Mouse (Mus musculus): ENCODE results near the gene C2cd4a. TPM values are rescaled to one million over a fixed set of nuclear protein-coding genes. Genes with fewer than 3 reads are reported as not detected.

Gene C2cd4a
- polyA plus RNA-seq (2014; fragmentation: Nextera tagmentation; extraction: Ambion mirVana): 1.3 and 2.7 TPM in 2 replicates

DNA sequence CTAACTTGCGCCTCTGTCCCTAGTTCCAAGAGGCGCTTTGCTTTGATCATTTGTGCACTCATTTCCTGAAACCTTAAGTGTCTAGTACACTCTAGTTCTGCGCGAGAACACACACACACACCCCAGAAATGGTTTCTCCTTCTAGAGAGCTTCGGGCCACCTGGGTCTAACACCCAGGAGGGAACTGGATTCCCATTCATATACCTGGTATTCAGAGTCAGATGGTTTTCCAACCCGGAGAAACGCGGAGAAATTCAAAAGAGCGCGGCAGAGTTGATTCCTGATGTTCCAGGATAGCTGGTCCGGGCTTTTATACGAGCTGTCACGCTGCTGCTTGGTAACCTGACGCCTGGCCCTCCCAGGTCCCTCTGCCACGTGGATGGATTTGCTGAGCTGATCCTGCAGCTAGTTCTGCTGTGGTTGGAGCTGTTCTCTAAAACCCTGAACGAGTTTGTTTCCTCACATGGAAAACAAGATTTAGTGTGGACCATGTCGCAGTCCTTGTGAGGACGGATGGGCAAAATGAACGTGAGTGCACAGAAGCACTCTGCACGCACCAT is at the start of gene C2cd4a:
TSS of gene C2cd4a (minus strand) at position 285 of the 560 bp plus-strand sequence.
- H3K27me3 ChIP-seq (ENCODE audit: control insufficient read depth, insufficient read depth, low read length): peaks cover 30% of the 10 kb centered on the region
- no peaks in the 10 kb centered on the region for H3K36me3 ChIP-seq (ENCODE audit: control insufficient read depth, insufficient read depth, low read length)
- no peak within 1 kb of the TSS for H3K27ac ChIP-seq (ENCODE audit: low read depth, low read length)
- WGBS: 2% methylated on average over 20 of the region's 20 CpGs
- peak within 1 kb of the TSS; percentile 57 for H3K9ac ChIP-seq (ENCODE audit: low read depth, low read length)
- H3K4me3 ChIP-seq (ENCODE audit: low read length): peak within 1 kb of the TSS; percentile 53
- ATAC-seq (ENCODE audit: low FRiP score, low TSS enrichment): no peak; the same call in 1 of the 2 replicates
- peaks cover 7% of the 10 kb centered on the region; the same call in 1 of the 2 replicates for H3K4me1 ChIP-seq (ENCODE audit: control insufficient read depth, insufficient read depth, low read length)
- H3K4me2 ChIP-seq (replicated peaks; ENCODE audit: low read depth, low read length): peak within 1 kb of the TSS; percentile 92
- H3K9me3 ChIP-seq (ENCODE audit: control insufficient read depth, low read length): no peaks in the 10 kb centered on the region

GRCm38 (mm10) chr9:67878197-67878769 is 46.2 kb upstream of the C2cd4a start:
- no peak overlapping the region for H3K4me3 ChIP-seq (ENCODE audit: low read length)
- no peak for ATAC-seq (ENCODE audit: low FRiP score, low TSS enrichment)
- no peak overlapping the region for H3K4me2 ChIP-seq (replicated peaks; ENCODE audit: low read depth, low read length)
- peaks cover 4% of the 10 kb centered on the region; the same call in 1 of the 2 replicates for H3K36me3 ChIP-seq (ENCODE audit: control insufficient read depth, insufficient read depth, low read length)
- no peaks in the 10 kb centered on the region for H3K4me1 ChIP-seq (ENCODE audit: control insufficient read depth, insufficient read depth, low read length)
- no peak overlapping the region for H3K9ac ChIP-seq (ENCODE audit: low read depth, low read length)
- no peak overlapping the region for H3K27ac ChIP-seq (ENCODE audit: low read depth, low read length)
- WGBS: 81% methylated on average over 11 of the region's 11 CpGs
- no peaks in the 10 kb centered on the region for H3K9me3 ChIP-seq (ENCODE audit: control insufficient read depth, low read length)
- no peaks in the 10 kb centered on the region for H3K27me3 ChIP-seq (ENCODE audit: control insufficient read depth, insufficient read depth, low read length)

DNA sequence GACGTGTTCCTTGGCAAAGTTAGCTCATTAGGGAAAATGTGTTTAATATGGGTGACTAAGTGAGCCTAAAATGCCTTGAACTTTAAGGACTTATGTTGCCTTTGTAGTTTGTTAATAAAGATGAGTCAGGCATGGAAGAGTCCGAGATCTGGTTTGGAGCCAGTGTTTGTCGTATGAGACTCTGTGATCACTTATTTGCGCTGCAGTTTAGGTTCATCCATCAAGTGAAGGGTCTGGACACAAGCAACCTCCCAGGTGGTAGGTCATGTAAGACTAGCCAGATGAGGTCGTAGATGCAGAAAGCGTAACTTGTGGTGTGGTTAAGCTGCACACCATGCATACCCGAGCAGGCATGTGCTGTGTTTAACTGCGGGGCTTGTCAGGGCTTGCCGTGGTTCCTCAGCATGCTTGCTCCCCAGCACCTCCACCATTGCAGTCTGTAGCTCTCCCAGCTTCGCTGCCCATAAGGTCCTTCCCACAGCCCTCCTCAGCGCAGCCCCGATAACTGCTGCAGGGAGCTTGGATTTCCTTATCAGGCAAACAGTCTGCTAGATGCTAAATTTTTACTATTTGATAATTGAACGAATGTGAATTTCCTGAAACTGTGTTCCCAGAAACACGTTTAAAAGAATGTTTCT is 45.1 kb upstream of the C2cd4a start:
- H3K9ac ChIP-seq (ENCODE audit: low read depth, low read length): no peak overlapping the region
- H3K4me2 ChIP-seq (replicated peaks; ENCODE audit: low read depth, low read length): no peak overlapping the region
- H3K9me3 ChIP-seq (ENCODE audit: control insufficient read depth, low read length): no peaks in the 10 kb centered on the region
- no peak; the same call in 1 of the 2 replicates for ATAC-seq (ENCODE audit: low FRiP score, low TSS enrichment)
- no peak overlapping the region for H3K27ac ChIP-seq (ENCODE audit: low read depth, low read length)
- 42% methylated on average over 14 of the region's 14 CpGs for WGBS
- no peak overlapping the region for H3K4me3 ChIP-seq (ENCODE audit: low read length)
- no peaks in the 10 kb centered on the region for H3K27me3 ChIP-seq (ENCODE audit: control insufficient read depth, insufficient read depth, low read length)
- H3K4me1 ChIP-seq (ENCODE audit: control insufficient read depth, insufficient read depth, low read length): no peaks in the 10 kb centered on the region
- peaks cover 4% of the 10 kb centered on the region; the same call in 1 of the 2 replicates for H3K36me3 ChIP-seq (ENCODE audit: control insufficient read depth, insufficient read depth, low read length)

DNA sequence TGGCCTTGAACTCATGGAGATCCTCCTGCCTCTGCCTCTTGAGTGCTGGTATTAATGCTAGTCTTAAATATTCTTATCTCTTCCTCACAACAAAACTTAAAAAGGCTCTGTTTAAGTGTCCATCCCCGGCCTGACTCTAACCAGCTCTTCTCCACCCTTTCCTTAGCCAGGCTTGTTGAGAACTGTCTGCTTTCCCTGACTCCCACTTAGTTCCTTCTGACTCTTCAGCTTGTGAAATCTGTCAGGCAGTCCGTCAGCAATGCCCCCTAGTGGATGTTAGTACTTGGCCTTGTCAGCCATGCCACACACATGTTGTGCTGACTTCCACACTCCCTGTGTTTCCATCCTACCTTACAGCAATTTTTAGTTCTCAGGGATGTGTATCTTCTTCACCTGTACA is 43.2 kb upstream of the C2cd4a start:
- no peak overlapping the region for H3K9ac ChIP-seq (ENCODE audit: low read depth, low read length)
- no peaks in the 10 kb centered on the region for H3K4me1 ChIP-seq (ENCODE audit: control insufficient read depth, insufficient read depth, low read length)
- 59% methylated on average over 2 of the region's 2 CpGs for WGBS
- H3K27me3 ChIP-seq (ENCODE audit: control insufficient read depth, insufficient read depth, low read length): no peaks in the 10 kb centered on the region
- H3K36me3 ChIP-seq (ENCODE audit: control insufficient read depth, insufficient read depth, low read length): no peaks in the 10 kb centered on the region
- no peak overlapping the region for H3K27ac ChIP-seq (ENCODE audit: low read depth, low read length)
- no peak overlapping the region for H3K4me3 ChIP-seq (ENCODE audit: low read length)
- ATAC-seq (ENCODE audit: low FRiP score, low TSS enrichment): no peak
- H3K9me3 ChIP-seq (ENCODE audit: control insufficient read depth, low read length): no peaks in the 10 kb centered on the region
- no peak overlapping the region for H3K4me2 ChIP-seq (replicated peaks; ENCODE audit: low read depth, low read length)

DNA sequence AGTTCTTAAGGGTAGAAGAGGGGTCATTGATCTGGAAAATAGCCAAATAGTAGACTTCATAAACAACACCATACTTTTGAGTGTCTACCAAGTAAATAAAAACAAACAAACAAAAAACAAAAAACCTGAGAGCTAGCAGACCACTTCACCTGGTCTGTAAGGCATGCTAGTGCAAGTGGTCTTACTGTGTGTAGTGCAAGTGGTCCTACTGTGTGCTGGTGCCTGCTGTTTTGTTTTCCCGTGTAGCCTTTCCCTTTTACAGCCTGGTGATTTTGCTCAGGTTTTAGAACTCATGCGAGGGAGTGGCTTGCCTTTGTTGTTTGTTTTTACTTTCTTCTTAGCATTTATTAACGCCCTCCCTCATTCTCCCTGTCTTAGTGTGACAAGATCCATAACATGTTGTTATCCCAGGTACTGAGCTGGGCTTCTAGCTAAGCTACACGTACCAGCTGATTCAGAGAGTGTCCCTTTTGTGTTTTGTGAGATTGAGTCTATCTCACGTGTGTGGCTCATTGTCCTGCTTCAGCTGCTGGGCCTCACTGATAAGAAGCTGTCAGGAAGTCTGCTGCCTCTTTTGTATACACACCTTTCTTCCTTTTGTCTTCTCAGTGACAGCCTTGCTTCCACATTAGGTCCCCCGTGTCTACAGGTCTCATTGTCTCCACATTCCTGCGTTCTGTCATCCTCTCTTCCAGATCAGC is 42.5 kb upstream of the C2cd4a start:
- Histone ChIP-seq H3K27ac (ENCODE audit: low read depth, low read length) (no peak overlapping the region), H3K36me3 (ENCODE audit: control insufficient read depth, insufficient read depth, low read length) (no peaks in the 10 kb centered on the region), H3K4me3 (ENCODE audit: low read length) (no peak overlapping the region), H3K27me3 (ENCODE audit: control insufficient read depth, insufficient read depth, low read length) (no peaks in the 10 kb centered on the region), H3K9me3 (ENCODE audit: control insufficient read depth, low read length) (no peaks in the 10 kb centered on the region), H3K9ac (ENCODE audit: low read depth, low read length) (no peak overlapping the region), H3K4me2 (replicated peaks; ENCODE audit: low read depth, low read length) (no peak overlapping the region), H3K4me1 (ENCODE audit: control insufficient read depth, insufficient read depth, low read length) (no peaks in the 10 kb centered on the region)
- ATAC-seq (ENCODE audit: low FRiP score, low TSS enrichment): no peak
- 66% methylated on average over 7 of the region's 7 CpGs for WGBS

- no peak overlapping the region for H3K9ac ChIP-seq (ENCODE audit: low read depth, low read length)
- no peaks in the 10 kb centered on the region for H3K4me1 ChIP-seq (ENCODE audit: control insufficient read depth, insufficient read depth, low read length)
- no peaks in the 10 kb centered on the region for H3K36me3 ChIP-seq (ENCODE audit: control insufficient read depth, insufficient read depth, low read length)
- no peak for ATAC-seq (ENCODE audit: low FRiP score, low TSS enrichment)
- no peak overlapping the region for H3K27ac ChIP-seq (ENCODE audit: low read depth, low read length)
- H3K27me3 ChIP-seq (ENCODE audit: control insufficient read depth, insufficient read depth, low read length): no peaks in the 10 kb centered on the region; the same call in 1 of the 2 replicates
- no peak overlapping the region for H3K4me3 ChIP-seq (ENCODE audit: low read length)
- no peak overlapping the region for H3K4me2 ChIP-seq (replicated peaks; ENCODE audit: low read depth, low read length)
- no peaks in the 10 kb centered on the region for H3K9me3 ChIP-seq (ENCODE audit: control insufficient read depth, low read length)
- whole genome bisulfite sequencing: 79% methylated on average over 16 of the region's 16 CpGs
These were observed 37.7 kb upstream of the C2cd4a start for GRCm38 (mm10) chr9:67869691-67870450.

- H3K9me3 ChIP-seq (ENCODE audit: control insufficient read depth, low read length): no peaks in the 10 kb centered on the region
- ATAC-seq (ENCODE audit: low FRiP score, low TSS enrichment): no peak
- no peak overlapping the region for H3K4me2 ChIP-seq (replicated peaks; ENCODE audit: low read depth, low read length)
- H3K9ac ChIP-seq (ENCODE audit: low read depth, low read length): no peak overlapping the region
- WGBS: 63% methylated on average over 6 of the region's 6 CpGs
- H3K4me1 ChIP-seq (ENCODE audit: control insufficient read depth, insufficient read depth, low read length): peaks cover 3% of the 10 kb centered on the region; the same call in 1 of the 2 replicates
- H3K36me3 ChIP-seq (ENCODE audit: control insufficient read depth, insufficient read depth, low read length): no peaks in the 10 kb centered on the region
- no peak overlapping the region for H3K4me3 ChIP-seq (ENCODE audit: low read length)
- no peaks in the 10 kb centered on the region; the same call in 1 of the 2 replicates for H3K27me3 ChIP-seq (ENCODE audit: control insufficient read depth, insufficient read depth, low read length)
- H3K27ac ChIP-seq (ENCODE audit: low read depth, low read length): no peak overlapping the region
These were observed 35.3 kb upstream of the C2cd4a start for GRCm38 (mm10) chr9:67867411-67867810.

GRCm38 (mm10) chr9:67865411-67865810 is 33.3 kb upstream of the C2cd4a start:
- WGBS: 15% methylated on average over 7 of the region's 7 CpGs
- H3K36me3 ChIP-seq (ENCODE audit: control insufficient read depth, insufficient read depth, low read length): no peaks in the 10 kb centered on the region
- no peak overlapping the region for H3K4me2 ChIP-seq (replicated peaks; ENCODE audit: low read depth, low read length)
- H3K27ac ChIP-seq (ENCODE audit: low read depth, low read length): no peak overlapping the region
- no peaks in the 10 kb centered on the region for H3K9me3 ChIP-seq (ENCODE audit: control insufficient read depth, low read length)
- H3K27me3 ChIP-seq (ENCODE audit: control insufficient read depth, insufficient read depth, low read length): no peaks in the 10 kb centered on the region; the same call in 1 of the 2 replicates
- no peak overlapping the region for H3K4me3 ChIP-seq (ENCODE audit: low read length)
- no peak overlapping the region for H3K9ac ChIP-seq (ENCODE audit: low read depth, low read length)
- ATAC-seq (ENCODE audit: low FRiP score, low TSS enrichment): no peak
- H3K4me1 ChIP-seq (ENCODE audit: control insufficient read depth, insufficient read depth, low read length): peaks cover 3% of the 10 kb centered on the region; the same call in 1 of the 2 replicates

All from kidney, embryonic 14.5 days (tissue).